In the genomic region with DNA sequence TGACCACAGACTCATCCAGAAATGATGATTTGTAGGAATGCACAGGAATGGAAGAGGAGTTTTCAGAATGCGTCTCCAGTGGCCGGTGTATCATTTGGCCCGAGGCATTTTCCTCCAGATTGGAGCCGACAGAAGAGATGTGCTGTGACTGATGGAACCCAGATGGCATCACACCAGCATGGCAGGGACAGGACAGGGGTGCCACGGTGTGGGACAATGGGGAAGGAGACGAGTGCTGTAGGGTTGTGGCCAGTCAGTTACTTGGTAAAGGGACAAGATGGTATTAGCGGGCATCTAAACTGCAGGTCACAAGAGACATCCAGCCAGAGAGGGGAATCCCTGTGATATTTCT, we compare ENCODE assay signal across 8 mouse cellular contexts.
"Had no signal": no experiment of that assay in that cellular context is flagged by ENCODE, and none has a peak within 500 bp of the region (broad histone marks: within the 10 kb centered on the region; RNA-seq: fewer than 3 reads in every experiment).

No protein-coding gene starts in this region.

- H3K4me3 ChIP-seq: left cerebral cortex, adult 2 months; limb, embryonic 15.5 days; liver, embryonic 12.5 days; midbrain, embryonic 13.5 days had no signal

- H3K36me3 ChIP-seq: limb, embryonic 15.5 days; liver, embryonic 12.5 days; midbrain, embryonic 13.5 days had no signal

- DNase-seq: kidney, postnatal 10 days; kidney, postnatal 4 days; lung, postnatal 14 days had no signal

- H3K4me2 ChIP-seq: limb, embryonic 15.5 days; liver, embryonic 12.5 days; midbrain, embryonic 13.5 days had no signal

- H3K27me3 ChIP-seq: limb, embryonic 15.5 days had no signal

- H3K27ac ChIP-seq: left cerebral cortex, adult 2 months; limb, embryonic 15.5 days; liver, embryonic 12.5 days; midbrain, embryonic 13.5 days; stomach, postnatal 0 days had no signal

- ATAC-seq: liver, embryonic 12.5 days; midbrain, embryonic 13.5 days had no signal

- H3K9ac ChIP-seq: limb, embryonic 15.5 days; liver, embryonic 12.5 days; midbrain, embryonic 13.5 days had no signal

- H3K9me3 ChIP-seq: limb, embryonic 15.5 days; liver, embryonic 12.5 days had no signal
